Mouse (Mus musculus) retina, adult 2 months (tissue): Measurements from ENCODE around the gene Gm21962.
"Not testable (repeated sequence)": the region's sequence is repeated elsewhere in the genome, so short reads cannot be mapped to it uniquely, and the experiment has no call there.

Experiments
- DNase-seq: peaks from one replicate; pipeline ENCODE4 v3.0.0-alpha.2; 2012; ENCODE audit warnings: low read depth, low spot score

Gene Gm21962

GRCm38 (mm10) chr3:137671224-137671623 is at the start of gene Gm21962:
Gm21962 (plus strand) TSS chr3:137671524.
- not testable (repeated sequence) for DNase-seq

GRCm38 (mm10) chr3:137622091-137622490 is 49.2 kb upstream of the Gm21962 start:
- DNase-seq: no peak

GRCm38 (mm10) chr3:137622895-137623580 is 48.3 kb upstream of the Gm21962 start:
- no peak for DNase-seq

GRCm38 (mm10) chr3:137623581-137624362 is 47.6 kb upstream of the Gm21962 start:
- DNase-seq: no peak

- DNase-seq: no peak
Observed at GRCm38 (mm10) chr3:137625054-137625453, 46.3 kb upstream of the Gm21962 start.

GRCm38 (mm10) chr3:137633726-137634125 is 37.6 kb upstream of the Gm21962 start:
- DNase-seq: no peak

- no peak for DNase-seq
Observed at GRCm38 (mm10) chr3:137636571-137636970, 34.8 kb upstream of the Gm21962 start.

GRCm38 (mm10) chr3:137641238-137641637 is 30.1 kb upstream of the Gm21962 start:
- DNase-seq: no peak

- DNase-seq: no peak
Observed at GRCm38 (mm10) chr3:137642137-137642536, 29.2 kb upstream of the Gm21962 start.

GRCm38 (mm10) chr3:137642568-137642967 is 28.8 kb upstream of the Gm21962 start:
- DNase-seq: no peak

GRCm38 (mm10) chr3:137644081-137644480 is 27.2 kb upstream of the Gm21962 start:
- no peak for DNase-seq

GRCm38 (mm10) chr3:137644947-137645346 is 26.4 kb upstream of the Gm21962 start:
- DNase-seq: no peak

GRCm38 (mm10) chr3:137647427-137648100 is 23.8 kb upstream of the Gm21962 start:
- no peak for DNase-seq

GRCm38 (mm10) chr3:137649112-137649511 is 22.2 kb upstream of the Gm21962 start:
- DNase-seq: no peak

GRCm38 (mm10) chr3:137652853-137653252 is 18.5 kb upstream of the Gm21962 start:
- no peak for DNase-seq

GRCm38 (mm10) chr3:137680923-137681322 is 9.6 kb downstream of the Gm21962 start:
- DNase-seq: no peak

GRCm38 (mm10) chr3:137682911-137683806 is 11.8 kb downstream of the Gm21962 start:
- no peak for DNase-seq

GRCm38 (mm10) chr3:137683807-137684403 is 12.6 kb downstream of the Gm21962 start:
- DNase-seq: no peak

GRCm38 (mm10) chr3:137686932-137687331 is 15.6 kb downstream of the Gm21962 start:
- no peak for DNase-seq

- no peak for DNase-seq
Observed at GRCm38 (mm10) chr3:137691503-137691902, 20.2 kb downstream of the Gm21962 start.

- DNase-seq: no peak
Observed at GRCm38 (mm10) chr3:137715946-137716345, 44.6 kb downstream of the Gm21962 start.
